Mouse (Mus musculus): ENCODE results near the gene Bhmt2.

Bhmt2 gene

GRCm38 (mm10) chr13:93639636-93640035 lies 34.5 kb downstream of the Bhmt2 start:
- no peak for DNase-seq (ENCODE audit: low spot score in 2 of 2)

GRCm38 (mm10) chr13:93637282-93638245 lies 36.5 kb downstream of the Bhmt2 start, which contains the start of gene Bhmt:
TSS of gene Bhmt (minus strand) at chr13:93637961.
- DNase-seq (ENCODE audit: low spot score in 2 of 2), result no peak

GRCm38 (mm10) chr13:93636561-93636960 lies 37.5 kb downstream of the Bhmt2 start:
- no peak for DNase-seq (ENCODE audit: low spot score in 2 of 2)

GRCm38 (mm10) chr13:93632927-93633326 lies 41.2 kb downstream of the Bhmt2 start:
- DNase-seq (ENCODE audit: low spot score in 2 of 2), result no peak

GRCm38 (mm10) chr13:93630941-93631705 lies 43.0 kb downstream of the Bhmt2 start:
- no peak for DNase-seq (ENCODE audit: low spot score in 2 of 2)

GRCm38 (mm10) chr13:93628861-93629260 lies 45.2 kb downstream of the Bhmt2 start:
- no peak for DNase-seq (ENCODE audit: low spot score in 2 of 2)

GRCm38 (mm10) chr13:93614361-93614948 lies 59.6 kb downstream of the Bhmt2 start:
- no peak for DNase-seq (ENCODE audit: low spot score in 2 of 2)

GRCm38 (mm10) chr13:93613771-93614170 lies 60.3 kb downstream of the Bhmt2 start:
- no peak for DNase-seq (ENCODE audit: low spot score in 2 of 2)

GRCm38 (mm10) chr13:93612660-93613607 lies 61.2 kb downstream of the Bhmt2 start:
- DNase-seq (ENCODE audit: low spot score in 2 of 2), result peak; percentile 49 to 70

GRCm38 (mm10) chr13:93608476-93608875 lies 65.6 kb downstream of the Bhmt2 start:
- DNase-seq (ENCODE audit: low spot score in 2 of 2), result no peak

GRCm38 (mm10) chr13:93607701-93608100 lies 66.4 kb downstream of the Bhmt2 start:
- DNase-seq (ENCODE audit: low spot score in 2 of 2), result no peak

- no peak for DNase-seq (ENCODE audit: low spot score in 2 of 2)
Measured at GRCm38 (mm10) chr13:93606868-93607578, 67.1 kb downstream of the Bhmt2 start.

Measured in urinary bladder, adult 18-20 months (tissue).